Mouse (Mus musculus) hindbrain, embryonic 11.5 days (tissue): ENCODE measurements around the gene Srcap. TPM values are rescaled to one million over a fixed set of nuclear protein-coding genes. Genes with fewer than 3 reads are reported as not detected.
A peak's percentile ranks its signal among the peaks of the same experiment; 100 is the strongest.
"Not testable (repeated sequence)": the region's sequence is repeated elsewhere in the genome, so short reads cannot be mapped to it uniquely, and the experiment has no call there.

Experiments
- ATAC-seq: fragments of 200-750 bp; cut with Nextera tagmentation; 2 replicates; pipeline ENCODE4 v1.8.0; 2017; ENCODE audit warnings: mild to moderate bottlenecking, moderate TSS enrichment, moderate library complexity; ENCODE audit not compliant: low FRiP score
- DNase-seq: peaks from one replicate; pipeline ENCODE4 v3.0.0-alpha.2; 2015; ENCODE audit warnings: low spot score
- H3K27ac ChIP-seq: fragments of 300-500 bp; sonication (generic); 2 replicates; pipeline ENCODE4 v1.5.1; 2014; ENCODE audit warnings: mild to moderate bottlenecking, low read depth, low read length
- H3K27me3 ChIP-seq: fragments of 300-500 bp; sonication (generic); 2 replicates; pipeline ENCODE4 v1.6.1; 2014; ENCODE audit warnings: mild to moderate bottlenecking, low read length, moderate library complexity, mixed read lengths; ENCODE audit not compliant: control insufficient read depth, insufficient read depth
- H3K36me3 ChIP-seq: fragments of 300-500 bp; sonication (generic); 2 replicates; pipeline ENCODE4 v1.6.1; 2014; ENCODE audit warnings: mild to moderate bottlenecking, low read length, moderate library complexity, mixed read lengths; ENCODE audit not compliant: control insufficient read depth, insufficient read depth
- H3K4me1 ChIP-seq: fragments of 300-500 bp; sonication (generic); replicated peaks from 2 replicates; pipeline ENCODE4 v1.6.1; 2014; ENCODE audit warnings: low read length, mixed read lengths; ENCODE audit not compliant: control insufficient read depth, insufficient read depth
- H3K4me2 ChIP-seq: fragments of 300-500 bp; sonication (generic); replicated peaks from 2 replicates; pipeline ENCODE4 v1.6.1; 2014; ENCODE audit warnings: mild to moderate bottlenecking, low read depth, low read length
- H3K4me3 ChIP-seq: fragments of 300-500 bp; sonication (generic); 2 replicates; pipeline ENCODE4 v1.5.1; 2014; ENCODE audit warnings: low read depth, low read length
- H3K9ac ChIP-seq: fragments of 300-500 bp; sonication (generic); 2 replicates; pipeline ENCODE4 v1.6.1; 2014; ENCODE audit warnings: low read depth, low read length
- H3K9me3 ChIP-seq: fragments of 300-500 bp; sonication (generic); 2 replicates; pipeline ENCODE4 v1.6.1; 2016; ENCODE audit warnings: low read length; ENCODE audit not compliant: control insufficient read depth
- WGBS: fragments of 180-500 bp; shearing (Covaris S2); extraction: QIAGEN DNeasy Blood & Tissue Kit; methylation state at CpG from one replicate; pipeline ENCODE4 v1.1.7; 2014; 5-methylcytosine and 5-hydroxymethylcytosine counted together
- polyA plus RNA-seq: library from polyadenylated mRNA; unstranded; fragments of >200 nt; fragmentation: Nextera tagmentation; extraction: Ambion mirVana; gene quantifications from 2 replicates; pipeline ENCODE4 v1.2.1, GENCODE M21; 2014

Gene Srcap
- polyA plus RNA-seq, 1 experiment from 2014 or later = 81.5 TPM

DNA sequence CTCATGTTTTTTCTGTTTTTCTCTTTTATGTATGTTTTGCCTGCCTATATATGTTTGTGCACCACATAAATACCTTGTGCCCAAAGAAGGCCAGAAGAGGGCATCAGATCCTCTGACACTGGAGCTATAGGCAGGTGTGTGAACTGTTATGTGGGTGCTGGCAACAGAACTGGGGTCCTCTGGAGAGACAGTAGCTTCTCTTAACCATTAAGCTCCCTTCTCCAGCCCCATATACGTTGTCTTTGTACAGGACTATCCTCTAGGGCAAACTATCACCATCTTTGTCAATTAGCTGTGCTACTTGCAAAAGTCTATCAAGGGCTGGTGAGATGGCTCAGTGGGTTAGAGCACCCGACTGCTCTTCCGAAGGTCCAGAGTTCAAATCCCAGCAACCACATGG, 3.5 kb upstream of the Srcap start:
- ATAC-seq (no peak), DNase-seq (no peak)
- H3K27me3 ChIP-seq = no peaks in the 10 kb centered on the region
- no peak overlapping the region for H3K9ac ChIP-seq
- no peaks in the 10 kb centered on the region for H3K9me3 ChIP-seq
- no peak overlapping the region for H3K27ac ChIP-seq
- no peak overlapping the region for H3K4me3 ChIP-seq
- 91% methylated on average over 3 of the region's 3 CpGs for WGBS
- H3K36me3 ChIP-seq = no peaks in the 10 kb centered on the region
- no peak overlapping the region for H3K4me2 ChIP-seq
- peaks cover 3% of the 10 kb centered on the region; the same call in 1 of the 2 replicates for H3K4me1 ChIP-seq

DNA sequence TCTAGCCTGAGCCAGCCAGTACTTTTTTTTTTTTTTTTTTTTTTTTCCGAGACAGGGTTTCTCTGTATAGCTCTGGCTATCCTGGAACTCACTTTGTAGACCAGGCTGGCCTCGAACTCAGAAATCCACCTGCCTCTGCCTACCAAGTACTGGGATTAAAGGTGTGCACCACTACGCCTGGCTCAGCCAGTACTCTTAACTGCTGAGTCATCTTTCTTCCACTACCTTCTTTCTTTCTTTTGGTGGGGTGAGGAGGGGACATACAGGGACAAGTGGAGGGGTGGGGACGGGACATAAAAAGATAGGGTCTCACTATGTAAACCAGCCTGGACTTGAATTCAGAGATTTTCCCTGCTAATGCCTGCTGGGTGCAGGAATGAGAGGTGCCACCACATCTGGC, 2.0 kb upstream of the Srcap start:
- DNase-seq, H3K4me2 ChIP-seq, H3K4me3 ChIP-seq, H3K36me3 ChIP-seq, H3K9me3 ChIP-seq, H3K9ac ChIP-seq, H3K27me3 ChIP-seq, ATAC-seq, H3K4me1 ChIP-seq, H3K27ac ChIP-seq: not testable (repeated sequence)
- WGBS = 95% methylated on average over 3 of the region's 4 CpGs

DNA sequence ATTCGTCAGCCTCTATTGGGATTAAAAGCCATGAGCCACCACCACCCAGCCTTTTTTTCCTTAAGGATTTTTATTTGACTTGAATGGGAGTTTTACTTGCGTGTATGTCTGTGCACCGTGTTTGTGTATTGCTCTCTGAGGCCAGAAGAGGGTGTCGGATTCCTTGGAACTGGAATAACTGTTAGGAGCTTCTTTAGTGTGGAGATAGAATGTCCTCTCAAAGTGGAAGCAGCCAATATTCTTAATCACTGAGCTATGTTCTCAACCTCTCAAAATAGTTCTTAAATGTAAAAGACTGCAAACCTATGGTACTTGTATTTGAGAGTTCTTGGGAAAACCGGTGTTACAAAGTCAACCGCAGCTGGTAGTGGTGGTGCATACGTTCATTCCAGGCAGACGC, 542 bp upstream of the Srcap start:
- peaks cover 3% of the 10 kb centered on the region; the same call in 1 of the 2 replicates for H3K36me3 ChIP-seq
- H3K4me1 ChIP-seq = peaks cover 3% of the 10 kb centered on the region; the same call in 1 of the 2 replicates
- no peak overlapping the region for H3K9ac ChIP-seq
- 46% methylated on average over 8 of the region's 8 CpGs for WGBS
- no peak for DNase-seq
- peak overlapping the region; percentile 85 for H3K4me3 ChIP-seq
- ATAC-seq = no peak
- peak overlapping the region; percentile 56; the same call in 1 of the 2 replicates for H3K4me2 ChIP-seq
- no peaks in the 10 kb centered on the region for H3K27me3 ChIP-seq
- peak overlapping the region; percentile 93 for H3K27ac ChIP-seq
- no peaks in the 10 kb centered on the region for H3K9me3 ChIP-seq

DNA sequence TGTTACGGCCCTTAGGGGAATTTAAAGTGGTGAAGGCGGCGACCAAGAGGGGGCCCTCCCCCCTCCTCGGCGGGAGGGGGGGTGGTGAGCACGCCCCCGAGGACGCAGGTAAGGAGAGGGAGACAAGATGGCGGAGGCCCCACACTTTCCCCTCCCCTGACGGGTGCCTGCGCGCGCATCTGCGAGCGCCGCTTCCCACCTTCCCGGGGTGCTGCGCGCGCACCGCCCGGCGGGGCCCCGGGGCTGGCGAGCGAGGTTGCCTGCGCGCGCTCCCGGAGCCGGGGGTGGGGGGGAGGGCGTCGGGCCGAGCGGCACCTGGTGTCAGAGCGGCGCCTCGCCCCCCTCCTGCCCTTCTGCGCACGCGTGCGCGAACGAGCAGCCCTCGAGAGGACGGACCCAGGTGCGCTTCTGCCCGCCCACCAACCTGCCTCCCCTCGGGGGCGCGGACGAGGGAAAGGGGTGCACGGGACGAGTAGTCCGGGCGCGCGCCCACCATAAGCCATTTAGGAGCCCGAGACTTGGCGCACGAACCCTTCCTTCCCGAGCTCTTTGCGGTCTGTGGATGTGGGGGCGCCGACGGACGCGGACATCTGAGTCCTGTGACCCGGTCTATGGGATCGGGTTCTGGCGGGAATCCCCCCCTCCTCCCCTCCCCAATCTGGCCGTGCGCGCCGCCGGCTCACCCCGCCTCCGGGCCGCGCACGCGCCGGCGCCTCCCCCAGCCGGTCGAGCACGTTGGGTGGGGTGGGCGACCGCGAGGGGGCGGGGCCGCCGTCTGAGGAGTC, 640 bp downstream of the Srcap start:
- ATAC-seq (peak; percentile 87), DNase-seq (peak; percentile 96)
- Histone ChIP-seq H3K4me2 (peak overlapping the region; percentile 56), H3K27ac (peak overlapping the region; percentile 93), H3K9ac (peak overlapping the region; percentile 72), H3K4me1 (peaks cover 3% of the 10 kb centered on the region; the same call in 1 of the 2 replicates), H3K36me3 (peaks cover 3% of the 10 kb centered on the region; the same call in 1 of the 2 replicates), H3K9me3 (no peaks in the 10 kb centered on the region), H3K4me3 (peak overlapping the region; percentile 85), H3K27me3 (no peaks in the 10 kb centered on the region)
- WGBS = under 1% methylated on average over 62 of the region's 93 CpGs

DNA sequence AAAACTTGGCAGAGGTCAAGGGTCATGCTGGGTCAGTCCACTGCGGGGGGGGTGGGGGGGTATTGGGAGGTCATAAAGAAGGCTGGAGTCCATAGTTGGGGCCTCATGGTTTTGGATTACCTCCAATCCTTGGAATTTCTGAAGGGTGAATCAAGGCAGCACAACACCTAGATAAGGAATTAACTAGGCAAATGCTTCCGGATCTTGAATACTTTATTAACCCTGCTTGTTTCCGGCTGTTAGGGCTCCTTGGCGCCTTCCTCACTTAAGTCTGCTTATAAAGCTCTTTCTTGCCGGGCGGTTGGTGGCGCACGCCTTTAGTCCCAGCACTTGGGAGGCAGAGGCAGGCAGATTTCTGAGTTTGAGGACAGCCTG, 1.2 kb downstream of the Srcap start:
- no peaks in the 10 kb centered on the region for H3K9me3 ChIP-seq
- peaks cover 3% of the 10 kb centered on the region; the same call in 1 of the 2 replicates for H3K36me3 ChIP-seq
- H3K4me2 ChIP-seq = peak overlapping the region; percentile 56
- H3K27me3 ChIP-seq = no peaks in the 10 kb centered on the region
- H3K4me3 ChIP-seq = peak overlapping the region; percentile 85
- ATAC-seq = 0 out of 2 replicates have a peak, but pooled peaks have one; percentile 1
- no peak for DNase-seq
- H3K9ac ChIP-seq = peak overlapping the region; percentile 72
- 52% methylated on average over 8 of the region's 8 CpGs for WGBS
- peak overlapping the region; percentile 93 for H3K27ac ChIP-seq
- peaks cover 3% of the 10 kb centered on the region; the same call in 1 of the 2 replicates for H3K4me1 ChIP-seq

DNA sequence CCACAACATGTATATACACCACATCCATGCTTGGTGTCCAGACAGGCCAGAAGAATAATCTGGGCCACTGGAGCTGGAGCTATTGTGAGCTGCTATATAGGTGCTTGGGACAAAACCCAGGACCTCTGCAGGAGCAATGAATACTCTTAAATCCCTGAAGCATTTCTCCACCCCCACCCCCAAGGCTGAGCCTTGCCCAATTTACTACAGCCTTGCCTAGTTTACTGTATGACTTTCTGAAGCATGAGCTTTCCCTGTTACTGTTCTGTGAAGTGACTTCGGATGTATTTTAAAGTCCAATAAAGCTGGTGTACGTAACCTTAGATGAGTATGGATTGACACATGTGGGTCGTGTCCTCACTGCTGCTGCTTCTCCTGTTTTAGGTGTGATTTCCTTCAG, 2.0 kb downstream of the Srcap start:
- Histone ChIP-seq H3K27ac (no peak overlapping the region), H3K9me3 (no peaks in the 10 kb centered on the region)

DNA sequence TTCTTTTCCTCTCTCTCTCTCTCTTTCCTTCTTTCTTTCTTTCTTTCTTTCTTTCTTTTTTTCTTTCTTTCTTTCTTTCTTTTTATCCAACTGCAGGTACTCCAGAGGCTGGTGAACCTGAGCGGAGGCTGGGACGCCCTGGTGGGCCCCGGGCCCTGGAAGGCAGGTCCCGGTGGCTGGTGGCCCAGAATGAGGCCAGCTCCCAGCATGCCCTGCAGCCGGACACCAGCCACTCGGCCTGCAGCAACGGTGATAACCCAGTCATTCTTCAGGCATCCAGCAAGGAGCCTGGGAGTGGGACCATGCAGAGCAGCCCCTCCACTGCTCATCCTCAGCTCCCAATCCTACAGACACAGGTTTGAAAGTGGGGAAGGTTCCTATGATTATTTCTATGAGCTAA, 4.1 kb downstream of the Srcap start:
- DNase-seq = no peak
- no peak overlapping the region for H3K9ac ChIP-seq
- H3K4me1 ChIP-seq = peaks cover 3% of the 10 kb centered on the region; the same call in 1 of the 2 replicates
- ATAC-seq = no peak
- H3K9me3 ChIP-seq = no peaks in the 10 kb centered on the region
- 94% methylated on average over 7 of the region's 7 CpGs for WGBS
- H3K36me3 ChIP-seq = peaks cover 10% of the 10 kb centered on the region; the same call in 1 of the 2 replicates
- no peak overlapping the region for H3K4me3 ChIP-seq
- no peak overlapping the region for H3K27ac ChIP-seq
- H3K27me3 ChIP-seq = no peaks in the 10 kb centered on the region
- no peak overlapping the region for H3K4me2 ChIP-seq

More for the DNA sequence above, 2.0 kb downstream of the Srcap start:
- 92% methylated on average over 3 of the region's 3 CpGs for WGBS
- Histone ChIP-seq H3K4me2 (no peak overlapping the region), H3K36me3 (peaks cover 3% of the 10 kb centered on the region; the same call in 1 of the 2 replicates), H3K27me3 (no peaks in the 10 kb centered on the region), H3K4me3 (peak overlapping the region; percentile 85; the same call in 1 of the 2 replicates), H3K4me1 (peaks cover 3% of the 10 kb centered on the region; the same call in 1 of the 2 replicates), H3K9ac (no peak overlapping the region)
- DNase-seq (no peak), ATAC-seq (no peak)

DNA sequence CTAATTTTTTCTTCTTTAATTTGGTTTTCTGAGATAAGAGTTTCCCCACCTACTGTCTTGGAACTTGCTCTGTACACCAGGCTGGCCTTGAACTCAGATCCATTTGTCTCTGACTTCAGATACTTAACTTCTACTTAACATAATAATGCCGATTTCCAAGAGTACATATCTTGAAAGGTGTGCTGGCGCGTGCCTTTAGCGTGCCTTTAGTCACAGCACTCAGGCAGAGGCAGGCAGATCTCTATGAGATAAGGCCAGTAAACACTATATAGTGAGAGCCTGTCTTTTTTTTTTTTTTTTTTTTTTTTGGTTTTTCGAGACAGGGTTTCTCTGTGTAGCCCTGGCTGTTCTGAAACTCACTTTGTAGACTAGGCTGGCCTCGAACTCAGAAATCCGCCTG, 4.6 kb downstream of the Srcap start:
- no peaks in the 10 kb centered on the region for H3K4me1 ChIP-seq
- no peaks in the 10 kb centered on the region for H3K27me3 ChIP-seq
- no peak overlapping the region for H3K4me3 ChIP-seq
- H3K4me2 ChIP-seq = no peak overlapping the region
- WGBS = 97% methylated on average over 6 of the region's 7 CpGs
- ATAC-seq (no peak), DNase-seq (no peak)
- H3K36me3 ChIP-seq = peaks cover 10% of the 10 kb centered on the region; the same call in 1 of the 2 replicates
- no peaks in the 10 kb centered on the region for H3K9me3 ChIP-seq
- H3K27ac ChIP-seq = no peak overlapping the region
- H3K9ac ChIP-seq = no peak overlapping the region

DNA sequence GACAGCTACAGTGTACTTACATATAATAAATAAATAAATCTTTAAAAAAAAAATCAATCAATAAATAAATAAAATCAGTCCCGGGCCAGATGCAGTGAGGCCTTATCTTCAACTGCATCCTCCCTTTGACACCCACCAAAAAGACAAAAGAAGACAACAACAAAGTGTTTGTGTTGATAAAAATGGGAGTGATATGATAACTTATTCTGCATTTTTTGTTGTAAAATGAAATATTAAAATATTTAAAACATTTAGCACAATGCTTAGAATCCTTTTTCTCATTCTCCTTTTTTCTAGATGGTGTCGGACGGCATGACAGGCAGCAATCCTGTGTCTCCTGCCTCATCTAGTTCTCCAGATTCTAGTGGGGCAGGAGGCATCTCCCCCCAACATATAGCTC, 7.5 kb downstream of the Srcap start, which contains the start of gene Gm42715:
TSS of gene Gm42715 (plus strand) at position 301 of the 400 bp plus-strand sequence.
- Histone ChIP-seq H3K9me3 (no peaks in the 10 kb centered on the region), H3K36me3 (peaks cover 14% of the 10 kb centered on the region; the same call in 1 of the 2 replicates), H3K4me3 (no peak within 1 kb of the TSS), H3K27me3 (no peaks in the 10 kb centered on the region), H3K9ac (no peak within 1 kb of the TSS), H3K4me1 (no peaks in the 10 kb centered on the region), H3K27ac (no peak within 1 kb of the TSS), H3K4me2 (no peak within 1 kb of the TSS)
- ATAC-seq = no peak
- WGBS = 95% methylated on average over 3 of the region's 3 CpGs
- no peak for DNase-seq
